Mouse (Mus musculus): Measurements from ENCODE around the gene Pex10.
A peak's percentile ranks its signal among the peaks of the same experiment; 100 is the strongest.
"Not testable (repeated sequence)": the region's sequence is repeated elsewhere in the genome, so short reads cannot be mapped to it uniquely, and the experiment has no call there.

Gene Pex10

DNA sequence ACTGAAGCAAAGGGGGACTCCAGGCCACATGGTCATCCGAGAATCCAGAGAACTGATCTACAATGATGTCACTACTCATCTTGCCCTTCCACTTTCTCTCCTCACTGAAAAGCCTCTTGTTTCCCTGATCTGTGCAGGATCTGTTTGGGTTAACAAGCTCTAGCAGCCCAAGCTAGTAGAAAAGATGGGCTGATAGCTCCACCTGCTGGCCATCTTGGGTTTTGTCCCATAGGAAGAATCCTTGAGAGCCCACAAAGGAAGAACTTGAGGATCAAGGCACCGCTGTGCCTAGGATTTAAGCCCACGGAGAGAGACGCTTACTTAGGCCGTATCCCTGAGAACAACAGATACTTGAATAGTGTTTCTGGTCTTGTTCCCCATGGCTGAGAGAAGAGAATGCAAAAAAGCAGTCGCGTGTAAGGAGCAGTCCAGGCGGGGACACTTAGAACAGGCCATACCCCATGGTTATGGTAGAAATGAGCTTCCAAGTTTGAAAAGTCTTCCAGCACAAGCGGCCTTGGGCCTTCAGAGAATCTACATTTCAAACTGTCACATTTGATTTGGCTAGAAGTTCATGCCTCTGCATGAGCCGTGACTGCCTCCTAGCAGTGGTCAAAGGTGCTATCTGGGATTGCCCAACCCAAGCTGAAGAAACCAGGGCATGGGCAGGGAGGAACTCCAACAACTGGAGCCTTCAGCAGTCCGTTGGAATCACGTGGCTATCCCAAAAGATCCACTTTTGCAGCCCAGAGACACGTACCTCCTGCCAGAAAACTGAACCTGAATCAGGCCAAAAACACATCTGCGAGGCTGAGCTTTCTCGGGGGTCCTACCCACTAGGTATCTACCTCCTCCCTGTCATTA, 614 bp upstream of the Pex10 start:
- DNase-seq = peak; percentile 87

DNA sequence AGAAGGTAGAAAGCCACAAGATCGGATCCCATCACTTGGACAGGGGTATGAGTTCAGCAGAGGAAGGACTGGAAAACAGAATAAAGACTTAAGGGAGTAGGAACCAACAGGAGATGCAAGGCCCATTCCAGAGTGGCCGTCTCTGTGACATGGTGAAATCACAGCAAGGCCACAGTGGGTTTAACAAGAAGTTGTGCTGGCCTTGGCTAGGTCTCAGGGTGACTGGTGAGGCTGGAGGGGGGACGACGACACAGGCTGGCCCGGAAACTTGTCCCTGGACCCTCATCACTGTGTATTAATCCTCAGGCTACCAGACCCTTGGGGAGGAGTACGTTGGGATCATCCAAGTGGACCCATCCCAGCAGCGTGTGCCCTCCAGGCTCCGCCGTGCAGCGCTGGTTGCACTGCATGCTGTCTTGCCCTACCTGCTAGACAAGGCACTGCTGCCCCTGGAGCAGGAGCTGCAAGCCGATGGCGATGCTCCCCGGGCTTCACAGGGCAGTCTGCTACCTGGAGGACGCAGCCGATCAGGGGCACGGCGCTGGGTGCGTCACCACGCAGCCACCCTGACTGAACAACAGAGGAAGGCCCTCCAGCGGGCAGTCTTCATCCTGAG, 1.6 kb downstream of the Pex10 start:
- no peak for DNase-seq

DNA sequence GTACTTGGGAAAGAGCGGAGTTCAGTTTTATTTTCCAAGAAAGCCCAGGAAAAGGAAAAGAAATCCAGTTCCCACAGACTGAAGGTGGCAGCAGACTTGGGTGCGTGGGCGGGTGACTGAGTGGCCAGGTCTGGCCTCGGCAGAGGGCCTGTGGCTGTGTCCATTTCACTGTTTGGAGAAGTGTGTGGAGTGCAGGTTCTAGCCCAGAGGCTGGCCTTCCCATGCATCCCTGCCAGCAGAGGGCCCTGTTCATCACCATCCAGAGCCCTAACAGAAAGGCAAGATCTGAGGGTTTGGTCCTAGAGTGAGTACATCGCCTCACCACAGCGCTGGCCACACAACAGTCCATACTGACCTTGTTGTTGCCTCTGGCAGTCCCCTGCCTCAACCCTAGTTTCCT, 2.4 kb downstream of the Pex10 start:
- peak; percentile 46 for DNase-seq

DNA sequence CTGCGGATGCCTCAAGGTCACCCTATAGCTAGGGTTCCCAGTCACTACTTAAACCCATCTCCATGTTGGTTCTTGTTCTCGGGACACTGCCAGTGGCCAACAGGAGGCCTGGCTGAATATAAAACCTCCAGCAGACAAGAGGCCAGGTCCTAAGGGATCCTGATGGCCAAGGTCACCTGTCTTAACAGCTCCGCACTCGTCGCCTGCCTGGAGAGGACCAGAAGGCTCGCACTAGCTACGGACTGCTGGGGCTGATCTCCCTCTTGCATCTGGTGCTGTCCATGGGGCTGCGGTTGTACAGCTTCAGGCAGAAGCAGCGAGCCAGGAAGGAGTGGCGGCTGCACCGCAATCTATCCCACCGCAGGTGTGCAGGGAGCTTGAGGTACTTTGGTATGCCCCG, 3.4 kb downstream of the Pex10 start:
- DNase-seq = no peak

DNA sequence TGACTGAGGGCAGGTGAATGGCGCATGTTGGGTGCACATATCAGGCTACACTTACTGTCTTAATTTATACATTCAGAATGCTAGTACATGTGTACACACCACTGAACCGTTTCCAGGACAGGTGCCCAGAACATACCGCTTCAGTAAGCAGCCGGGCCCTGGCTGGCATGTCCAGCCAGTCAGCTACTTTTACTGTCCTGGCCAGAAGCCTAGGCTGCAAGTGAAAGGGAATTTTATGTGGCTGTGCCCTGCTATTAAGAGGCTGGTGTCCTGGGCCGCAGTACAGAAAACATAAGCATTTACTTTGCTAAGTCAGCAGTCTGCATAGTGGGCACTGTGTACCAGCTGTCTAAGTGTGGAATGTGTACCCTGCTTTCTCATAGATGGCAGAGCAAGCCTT, 4.1 kb downstream of the Pex10 start:
- DNase-seq = no peak

DNA sequence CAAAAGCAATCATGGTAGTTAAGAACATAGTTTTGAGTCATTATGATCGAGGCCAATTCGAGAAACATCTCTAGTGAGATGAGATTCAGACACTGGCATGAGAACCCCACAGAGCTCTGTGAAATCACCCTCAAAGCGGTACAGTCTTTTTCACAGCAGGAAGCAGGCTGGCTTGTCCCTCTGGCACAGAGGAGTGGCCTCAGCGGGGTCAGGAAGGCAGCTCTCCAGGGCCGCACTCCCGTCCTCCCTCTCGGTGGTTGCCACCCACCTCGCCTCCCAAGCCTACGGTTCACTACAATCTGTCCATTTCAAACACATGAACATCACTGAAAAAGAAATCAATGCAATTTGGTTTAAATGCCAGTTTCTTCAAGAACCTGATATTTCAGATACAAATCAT, 7.6 kb downstream of the Pex10 start:
- no peak for DNase-seq

DNA sequence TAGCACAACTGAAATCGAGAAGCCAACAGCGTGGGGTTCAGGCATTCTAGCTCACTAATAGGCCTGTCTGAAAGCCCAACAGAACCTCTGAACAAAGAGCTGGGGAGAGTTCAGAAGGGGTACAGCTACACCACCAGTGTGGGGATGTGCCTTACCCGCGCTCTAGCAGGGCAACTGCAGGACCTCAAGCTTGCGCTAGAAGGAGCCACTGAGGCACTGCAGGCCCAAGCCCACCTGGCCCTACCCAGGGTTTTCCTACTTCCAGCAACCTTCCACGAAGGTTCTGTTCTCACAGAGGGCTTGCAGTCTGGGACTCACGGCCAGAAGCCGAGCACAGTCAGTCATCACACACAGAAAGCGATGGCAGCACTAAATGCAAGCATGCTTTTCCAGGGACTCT, 8.3 kb downstream of the Pex10 start:
- no peak for DNase-seq

DNA sequence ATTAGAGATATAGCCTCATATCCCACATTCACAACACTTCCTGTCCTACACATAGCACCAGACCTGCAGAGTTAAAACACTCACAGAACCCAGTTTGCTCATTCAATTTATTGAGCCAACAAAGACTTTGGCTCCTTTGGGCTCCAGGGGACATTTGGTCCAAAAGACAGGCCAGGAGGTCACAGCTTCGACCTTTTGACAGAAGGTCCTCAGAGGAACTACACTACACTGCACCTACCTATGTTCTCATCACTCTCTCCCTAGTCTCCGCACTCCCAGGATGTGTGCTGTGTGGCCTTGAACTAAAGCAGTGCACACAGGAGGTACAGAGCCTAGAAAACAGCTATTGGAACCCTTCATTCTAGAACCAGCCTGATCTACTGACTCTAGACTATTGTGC, 9.0 kb downstream of the Pex10 start:
- no peak for DNase-seq

DNA sequence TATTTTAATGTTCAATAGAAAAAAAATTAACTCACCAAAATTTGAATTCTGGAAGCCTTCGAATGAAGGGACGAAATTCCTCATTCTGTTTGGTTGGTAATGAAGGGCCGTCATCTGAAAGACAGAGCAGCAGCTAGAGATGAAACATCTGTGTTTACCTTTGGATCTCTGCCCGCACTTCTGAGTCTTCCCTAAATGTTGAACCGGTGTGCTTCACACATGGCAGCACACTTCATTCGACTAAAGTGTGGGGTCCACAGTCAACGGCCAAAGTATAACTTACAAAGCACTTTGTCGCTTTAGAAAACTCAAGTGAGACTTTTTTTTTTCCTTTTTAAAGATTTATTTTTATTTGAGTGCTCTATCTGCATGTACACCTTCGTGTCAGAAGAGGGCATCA, 9.9 kb downstream of the Pex10 start:
- DNase-seq = no peak

DNA sequence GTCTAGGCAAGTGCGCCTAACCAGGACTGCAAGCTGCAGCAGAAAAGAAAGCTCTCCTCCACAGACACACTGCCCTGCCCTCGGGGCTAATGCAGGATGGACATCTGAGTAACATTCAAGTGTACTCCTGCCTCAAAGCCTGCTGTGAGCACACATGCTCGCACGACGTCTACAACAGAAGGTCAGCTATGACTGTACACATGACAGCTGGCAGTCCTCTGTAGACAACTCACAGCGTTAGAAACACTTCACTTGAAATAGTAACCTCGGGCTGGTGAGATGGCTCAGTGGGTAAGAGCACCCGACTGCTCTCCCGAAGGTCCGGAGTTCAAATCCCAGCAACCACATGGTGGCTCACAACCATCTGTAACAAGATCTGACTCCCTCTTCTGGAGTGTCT, 12.0 kb downstream of the Pex10 start:
- DNase-seq = not testable (repeated sequence)

DNA sequence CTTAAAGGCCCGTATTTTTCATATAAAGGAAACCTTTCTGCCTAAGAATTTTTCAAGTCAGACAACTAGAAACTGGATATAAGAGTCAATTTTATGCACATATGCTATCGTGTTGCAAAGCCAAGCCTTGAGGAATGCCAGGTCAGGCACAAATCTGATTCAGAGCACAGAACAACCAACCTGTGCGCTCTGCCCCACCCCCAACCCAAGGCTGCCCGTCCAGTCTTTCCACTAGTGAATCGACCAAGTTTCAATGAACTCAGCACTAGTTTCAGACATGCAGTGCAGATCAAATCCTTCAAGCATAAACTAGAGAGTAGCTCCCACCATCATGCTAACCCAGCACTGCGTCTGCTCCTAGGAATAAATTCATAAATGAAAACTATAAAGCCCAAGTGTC, 12.8 kb downstream of the Pex10 start:
- DNase-seq = no peak

DNA sequence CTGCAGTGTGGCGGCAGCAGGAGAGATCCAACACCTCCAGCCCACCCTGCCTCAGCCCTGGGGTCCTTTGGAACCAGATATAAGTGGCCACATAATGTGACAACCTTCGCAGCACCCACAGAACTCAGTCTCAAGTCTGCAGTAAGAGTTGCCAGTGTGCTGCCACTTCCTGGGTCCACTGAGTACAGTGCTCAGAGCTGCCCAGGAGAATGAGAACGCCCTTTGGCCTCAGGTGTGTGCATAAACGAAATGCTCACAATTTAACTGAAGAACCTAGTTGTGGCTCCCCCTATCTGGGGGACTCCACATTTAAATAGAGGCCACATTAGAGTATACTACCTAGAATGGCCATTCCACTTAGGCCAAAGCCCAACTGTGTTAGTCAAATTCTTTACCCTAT, 16.7 kb downstream of the Pex10 start:
- no peak for DNase-seq

DNA sequence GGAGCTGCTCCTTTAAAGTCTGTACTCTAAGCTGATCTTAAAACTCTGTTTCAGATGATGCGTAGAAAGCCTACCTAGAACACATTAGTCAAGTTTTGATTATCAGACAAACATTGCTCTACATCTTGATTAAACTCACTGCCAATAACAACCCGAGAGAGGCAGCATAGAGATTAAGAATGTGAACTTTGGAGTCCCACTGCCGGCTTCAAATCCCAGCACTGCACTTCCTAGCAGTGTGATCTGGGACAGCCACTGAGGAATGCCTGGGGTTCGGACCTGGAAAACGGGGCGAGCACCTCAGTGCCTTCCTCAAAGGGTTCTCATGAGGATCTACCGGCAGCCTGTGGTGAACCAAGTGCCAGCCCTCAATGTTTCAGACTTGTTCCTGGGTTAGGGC, 17.5 kb downstream of the Pex10 start:
- no peak for DNase-seq

DNA sequence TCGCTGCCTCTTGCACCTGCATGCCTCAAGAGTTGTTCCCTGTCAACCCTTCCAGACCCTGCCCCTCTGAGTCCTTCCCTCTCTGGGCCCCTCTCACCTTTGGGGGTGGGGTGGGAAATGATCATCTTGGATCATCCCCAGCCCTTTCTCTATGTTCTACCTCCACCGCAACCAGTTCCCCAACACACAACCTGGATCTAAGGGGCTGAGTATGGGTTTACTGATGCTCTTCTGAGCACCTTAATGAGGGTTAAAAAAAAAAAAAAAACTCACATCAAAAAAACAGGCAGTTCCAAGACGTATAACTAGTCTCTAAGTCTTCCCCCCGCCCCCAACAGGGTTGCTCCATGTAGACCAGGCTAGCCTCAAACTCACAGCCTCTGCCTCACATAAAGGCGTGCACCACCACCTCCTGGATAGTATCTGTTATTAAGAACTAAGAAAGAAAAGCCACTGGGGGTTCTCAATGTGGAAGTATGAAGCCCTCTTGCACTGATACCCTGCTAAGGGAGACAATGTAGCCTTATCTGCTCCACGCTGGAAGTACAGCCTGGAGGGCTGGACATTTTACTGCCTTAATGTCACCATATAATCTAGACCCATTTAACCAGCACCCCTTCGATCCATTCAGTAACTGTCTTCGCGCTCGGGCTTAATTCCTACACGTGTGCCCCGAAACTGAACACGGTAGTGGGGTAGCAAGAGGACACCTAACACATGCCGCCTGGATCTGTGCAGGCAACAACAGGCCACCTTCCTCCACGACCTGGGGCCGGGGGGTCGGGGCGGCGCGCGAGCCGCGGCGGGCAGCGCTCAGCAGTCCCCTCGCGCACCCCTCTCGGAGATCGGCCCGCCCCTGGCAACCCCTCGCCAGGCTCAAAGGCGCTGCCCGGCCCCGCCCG, 18.6 kb downstream of the Pex10 start:
- DNase-seq = peak; percentile 44

DNA sequence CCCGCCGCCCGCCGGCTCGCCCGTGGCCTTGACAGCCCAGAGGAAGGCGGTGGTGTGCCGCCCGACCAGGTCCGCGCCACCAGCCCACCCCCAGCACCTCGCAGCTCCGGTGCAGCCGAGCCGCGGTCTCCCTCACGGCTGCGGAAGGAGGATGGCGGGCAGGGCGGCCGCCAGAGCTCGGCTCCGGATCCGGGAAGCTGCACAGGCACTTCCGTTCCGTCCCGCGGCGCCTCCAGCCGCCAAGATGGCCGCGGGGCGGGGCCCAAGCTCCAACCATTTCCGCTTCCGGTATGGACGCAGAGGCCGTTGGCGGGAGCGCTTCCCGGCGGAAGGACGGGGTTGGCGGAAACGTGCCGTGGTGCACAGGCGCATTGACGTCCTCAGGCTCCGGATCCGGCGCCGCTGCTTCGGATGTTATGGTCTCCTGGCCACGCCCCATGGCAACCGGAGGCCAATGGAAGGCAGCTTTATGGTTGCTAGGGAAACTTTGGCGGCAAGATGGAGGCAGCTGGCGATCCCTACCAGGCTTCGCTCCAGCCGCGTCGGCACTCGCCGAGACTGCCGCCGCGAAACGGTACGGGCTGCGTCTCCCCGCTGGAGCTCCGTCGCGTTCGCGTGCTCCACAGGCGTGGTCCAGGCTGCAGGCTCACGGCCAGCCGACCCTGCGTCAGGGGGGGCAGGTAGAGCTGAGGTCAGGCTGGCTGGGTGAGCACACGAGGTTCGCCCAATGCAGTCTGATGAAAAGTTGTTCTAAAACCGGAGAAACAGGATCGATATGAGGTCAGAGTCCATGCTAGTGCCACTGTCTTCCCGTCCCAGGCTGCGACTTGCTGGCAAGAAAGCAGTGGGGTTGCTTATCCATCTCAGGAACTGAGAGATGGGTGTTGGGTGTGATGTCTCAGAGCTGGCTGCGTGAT, 19.6 kb downstream of the Pex10 start, which contains the start of the genes Rer1 and Morn1:
Rer1 (minus strand) TSS at position 275 of the 917 bp plus-strand sequence.
Morn1 (plus strand) TSS at position 470 of the 917 bp plus-strand sequence.
- DNase-seq = peak; percentile 99

DNA sequence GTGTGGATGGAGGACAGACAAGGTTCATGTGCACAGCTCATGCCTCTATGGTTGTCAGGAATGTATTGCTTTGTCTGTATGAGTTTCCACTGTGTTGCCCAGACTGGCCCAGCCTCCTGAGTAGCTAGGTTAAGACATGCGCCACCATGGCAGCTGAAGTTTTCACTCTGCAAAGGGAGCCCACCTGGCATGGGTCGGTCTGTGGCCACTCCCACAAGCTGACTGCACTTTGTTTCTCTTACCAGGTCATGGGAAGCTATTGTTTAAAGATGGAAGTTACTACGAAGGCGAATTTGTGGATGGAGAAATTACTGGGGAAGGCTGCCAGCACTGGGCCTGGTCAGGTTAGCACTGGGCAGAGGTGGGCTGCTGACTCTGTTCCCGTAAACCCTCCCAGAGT, 22.4 kb downstream of the Pex10 start:
- no peak for DNase-seq

DNA sequence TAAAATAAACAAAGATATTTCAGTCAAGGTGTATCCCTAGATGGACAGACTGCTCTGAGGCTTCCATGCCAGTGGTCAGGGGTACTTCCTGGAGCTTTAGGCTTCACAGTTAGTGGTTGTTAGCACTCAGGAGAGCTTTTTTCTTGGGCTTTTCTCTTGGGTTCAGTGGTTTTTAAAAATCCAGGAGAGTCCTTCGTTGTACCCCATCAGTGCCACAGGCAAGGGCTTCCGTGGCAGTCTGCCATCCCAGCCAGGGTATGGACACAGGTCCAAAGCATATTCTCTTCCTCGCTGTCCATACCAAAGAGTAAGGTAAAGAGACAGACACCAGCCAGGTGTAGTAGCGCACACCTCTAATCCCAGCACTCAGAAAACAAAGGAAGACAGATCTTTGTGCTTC, 23.3 kb downstream of the Pex10 start:
- no peak for DNase-seq

DNA sequence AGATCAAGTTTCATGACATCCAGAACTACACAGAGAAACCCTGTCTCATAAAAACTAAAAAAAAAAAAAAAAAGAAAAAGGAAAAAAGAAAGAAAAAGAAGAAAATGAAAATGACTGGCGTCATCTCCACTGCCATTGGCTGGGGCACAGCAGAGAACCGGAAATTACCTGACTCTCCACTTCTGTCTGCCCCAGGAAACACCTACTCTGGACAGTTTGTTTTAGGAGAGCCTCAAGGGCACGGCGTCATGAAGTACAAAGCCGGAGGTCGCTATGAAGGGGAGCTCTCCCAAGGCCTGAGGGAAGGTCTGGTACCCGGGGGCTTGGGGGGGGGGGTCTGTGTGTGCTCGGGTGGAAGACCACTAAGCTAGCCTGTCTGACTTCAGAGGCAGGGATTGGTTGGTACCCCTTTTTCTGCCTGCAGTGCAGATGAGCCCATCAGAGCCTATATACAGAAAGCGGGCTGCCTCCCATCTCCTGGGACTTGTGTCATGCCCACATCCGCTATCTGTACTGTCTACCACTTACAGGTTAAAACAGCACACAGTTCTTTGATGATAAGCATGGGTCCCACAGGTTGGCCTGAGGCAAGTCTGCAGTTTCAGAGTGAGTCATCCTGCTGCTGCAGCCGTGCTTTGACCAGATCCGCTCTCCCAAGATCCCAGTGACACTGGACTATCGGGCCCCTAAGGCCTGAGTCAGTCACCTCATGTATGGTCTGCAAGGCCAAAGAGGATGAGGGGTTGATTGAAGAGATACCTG, 24.1 kb downstream of the Pex10 start:
- DNase-seq = no peak

DNA sequence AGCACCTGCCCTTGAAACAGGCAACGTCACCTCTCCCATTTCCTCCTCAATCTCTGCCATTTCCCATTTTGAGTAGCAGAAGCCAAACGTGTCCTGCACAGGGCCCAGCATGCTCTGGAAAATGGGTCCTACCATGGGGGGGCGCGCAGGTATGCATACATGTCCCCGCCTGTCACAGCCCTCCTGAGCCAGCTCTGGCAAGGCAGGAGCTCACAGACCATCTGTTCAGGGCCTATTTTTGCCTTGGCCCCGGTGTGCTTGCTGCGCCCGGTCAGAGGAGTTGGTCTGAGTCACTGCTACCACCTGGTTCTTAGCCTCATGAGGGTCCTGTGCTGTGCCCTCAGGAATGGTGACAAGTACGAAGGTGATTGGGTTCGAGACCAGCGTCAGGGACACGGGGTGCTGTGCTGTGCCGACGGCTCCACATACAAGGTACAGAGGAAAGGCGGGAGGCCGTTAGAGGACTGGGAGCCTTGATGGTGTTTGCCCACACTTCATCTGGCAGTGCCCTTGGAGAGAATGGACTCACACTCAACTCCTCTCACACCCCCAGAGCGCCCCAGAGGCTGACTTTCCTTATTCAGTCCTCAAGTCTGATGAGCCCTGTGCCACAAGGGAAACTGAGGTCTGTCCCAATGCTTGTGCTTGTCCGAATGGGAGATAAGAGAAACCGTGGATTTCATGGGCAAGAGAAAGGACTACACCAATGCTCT, 26.1 kb downstream of the Pex10 start:
- DNase-seq = no peak

DNA sequence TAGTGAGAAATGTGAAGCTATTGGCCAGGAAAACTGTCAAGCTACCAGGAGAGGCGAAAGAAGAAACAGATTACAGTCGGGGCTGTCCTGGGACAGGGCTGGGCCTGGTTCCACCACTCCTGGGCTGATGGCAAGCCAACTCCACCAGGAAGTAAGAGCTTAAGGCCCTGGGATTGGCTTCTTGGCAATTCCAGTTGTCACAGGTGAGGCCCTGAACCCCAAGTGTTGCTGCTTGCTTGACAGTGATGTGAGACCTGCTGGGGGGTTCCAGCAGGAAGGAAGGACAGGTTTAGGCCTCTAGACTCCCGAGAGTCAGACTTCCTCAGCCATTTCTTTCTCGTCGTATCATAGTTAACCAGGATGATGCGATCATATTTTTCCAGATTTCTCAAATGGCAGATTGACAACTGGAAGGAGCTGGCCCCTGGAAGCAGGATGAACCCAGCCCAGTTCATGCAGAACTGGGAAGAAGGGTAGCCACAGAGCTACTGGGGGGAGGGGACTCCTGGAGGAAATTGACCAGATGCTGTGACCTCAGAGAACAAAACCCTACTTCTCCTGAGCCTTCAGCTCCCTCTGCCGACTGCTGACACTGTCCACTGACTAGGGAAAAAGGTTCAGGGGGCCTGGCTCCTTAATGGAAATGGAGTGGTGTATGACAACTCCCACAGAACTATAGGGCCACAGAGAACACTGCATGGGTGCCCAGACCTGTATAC, 26.8 kb downstream of the Pex10 start:
- DNase-seq = no peak
